Mouse (Mus musculus): Measurements from ENCODE around the gene Pde7b.

DNA sequence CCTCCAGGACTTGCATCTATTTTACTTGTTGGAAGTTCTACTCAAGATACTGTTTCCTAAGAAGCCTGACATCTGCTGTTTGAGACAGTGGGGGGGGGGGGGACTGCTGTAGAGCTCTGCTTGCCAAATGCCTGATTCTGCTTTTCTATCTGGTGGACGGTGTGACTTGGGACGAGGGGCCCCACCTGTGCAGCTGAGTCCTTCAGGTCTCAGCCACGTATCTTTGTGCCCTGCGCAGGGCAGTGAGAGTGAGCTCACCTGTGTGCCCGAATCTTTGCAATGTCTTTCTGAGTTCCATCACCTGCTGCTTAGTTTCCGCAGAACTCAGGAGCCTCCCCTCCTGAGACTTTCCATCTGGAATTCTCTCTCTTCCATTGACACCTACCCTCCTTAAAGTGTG lies 70.7 kb downstream of the Pde7b start:
- TF ChIP-seq GATA1 (IDR thresholded peaks at IDR 0.05; ENCODE audit: borderline replicate concordance, low read length) (no peak), CTCF (IDR thresholded peaks at IDR 0.05; ENCODE audit: low read depth, low read length) (no peak), GATA2 (IDR thresholded peaks at IDR 0.05; ENCODE audit: borderline replicate concordance, low read depth, low read length) (no peak), TAL1 (conservative IDR thresholded peaks at IDR 0.05; ENCODE audit: low read depth, low read length) (no peak), POLR2AphosphoS5 (IDR thresholded peaks at IDR 0.05; ENCODE audit: insufficient replicate concordance, low read depth, low read length) (no peak)
